Mouse (Mus musculus) embryonic facial prominence, embryonic 10.5 days (tissue): ENCODE measurements around the gene Cdr2. TPM values are rescaled to one million over a fixed set of nuclear protein-coding genes. Genes with fewer than 3 reads are reported as not detected.
"Not testable (repeated sequence)": the region's sequence is repeated elsewhere in the genome, so short reads cannot be mapped to it uniquely, and the experiment has no call there.

Experiments
- DNase-seq: peaks from one replicate; pipeline ENCODE4 v3.0.0-alpha.2; 2017; ENCODE audit warnings: low spot score
- H3K27ac ChIP-seq: fragments of 300-500 bp; sonication (generic); replicated peaks from 2 replicates; pipeline ENCODE4 v1.5.1; 2016; ENCODE audit warnings: mild to moderate bottlenecking
- H3K27me3 ChIP-seq: fragments of 300-500 bp; sonication (generic); replicated peaks from 2 replicates; pipeline ENCODE4 v1.6.1; 2016; ENCODE audit warnings: low read depth, mild to moderate bottlenecking; ENCODE audit not compliant: poor library complexity, severe bottlenecking
- H3K36me3 ChIP-seq: fragments of 300-500 bp; sonication (generic); replicated peaks from 2 replicates; pipeline ENCODE4 v1.6.1; 2016; ENCODE audit warnings: mild to moderate bottlenecking, moderate library complexity
- H3K4me1 ChIP-seq: fragments of 300-500 bp; sonication (generic); 2 replicates; pipeline ENCODE4 v1.6.1; 2016
- H3K4me3 ChIP-seq: fragments of 300-500 bp; sonication (generic); 2 replicates; pipeline ENCODE4 v1.5.1; 2016; ENCODE audit warnings: mild to moderate bottlenecking, moderate library complexity
- H3K9me3 ChIP-seq: fragments of 300-500 bp; sonication (generic); 2 replicates; pipeline ENCODE4 v1.6.1; 2016; ENCODE audit warnings: mild to moderate bottlenecking
- WGBS: fragments of 180-500 bp; shearing (Covaris S2); methylation state at CpG from one replicate; pipeline ENCODE4 v1.1.7; 2016; 5-methylcytosine and 5-hydroxymethylcytosine counted together
- polyA plus RNA-seq: library from polyadenylated mRNA; unstranded; fragments of >200 nt; fragmentation: Nextera tagmentation; extraction: Ambion mirVana; gene quantifications from 2 replicates; pipeline ENCODE4 v1.2.1, GENCODE M21; 2016

The Cdr2 gene
- polyA plus RNA-seq, 1 experiment from 2014 or later, result 11.5 TPM

- H3K27me3 ChIP-seq, result no peaks in the 10 kb centered on the region
- H3K36me3 ChIP-seq, result peaks cover 21% of the 10 kb centered on the region
- peaks cover 19% of the 10 kb centered on the region for H3K4me1 ChIP-seq
- no peaks in the 10 kb centered on the region for H3K9me3 ChIP-seq
- peak overlapping the region; percentile 93 for H3K27ac ChIP-seq
- WGBS, result 9% methylated on average over 10 of the region's 10 CpGs
- peak; percentile 65 for DNase-seq
- H3K4me3 ChIP-seq, result peak overlapping the region; percentile 94
These were observed 63.6 kb downstream of the Cdr2 start for GRCm38 (mm10) chr7:120918526-120918962.

- no peaks in the 10 kb centered on the region for H3K27me3 ChIP-seq
- peaks cover 13% of the 10 kb centered on the region for H3K36me3 ChIP-seq
- peak within 1 kb of the TSS; percentile 94 for H3K4me3 ChIP-seq
- WGBS, result under 1% methylated on average over 102 of the region's 102 CpGs
- DNase-seq, result peak; percentile 99
- H3K4me1 ChIP-seq, result peaks cover 19% of the 10 kb centered on the region
- no peaks in the 10 kb centered on the region for H3K9me3 ChIP-seq
- H3K27ac ChIP-seq, result peak within 1 kb of the TSS; percentile 93
These were observed 64.3 kb downstream of the Cdr2 start, which contains the start of gene Polr3e for GRCm38 (mm10) chr7:120917592-120918461. Gene Polr3e, plus strand, starts transcription at chr7:120917744.

GRCm38 (mm10) chr7:120917279-120917591 is 64.9 kb downstream of the Cdr2 start:
- no peak for DNase-seq
- Histone ChIP-seq H3K4me1 (peaks cover 19% of the 10 kb centered on the region), H3K27me3 (no peaks in the 10 kb centered on the region), H3K27ac (no peak overlapping the region), H3K9me3 (no peaks in the 10 kb centered on the region), H3K4me3 (peak overlapping the region; percentile 94), H3K36me3 (peaks cover 8% of the 10 kb centered on the region)
- 7% methylated on average over 12 of the region's 12 CpGs for WGBS

GRCm38 (mm10) chr7:120916262-120916875 is 65.7 kb downstream of the Cdr2 start:
- H3K9me3 ChIP-seq, result no peaks in the 10 kb centered on the region
- peaks cover 19% of the 10 kb centered on the region for H3K4me1 ChIP-seq
- no peaks in the 10 kb centered on the region for H3K27me3 ChIP-seq
- 23% methylated on average over 11 of the region's 11 CpGs for WGBS
- no peak overlapping the region for H3K27ac ChIP-seq
- peak overlapping the region; percentile 94 for H3K4me3 ChIP-seq
- no peaks in the 10 kb centered on the region for H3K36me3 ChIP-seq
- DNase-seq, result peak; percentile 27

- Histone ChIP-seq H3K9me3 (no peaks in the 10 kb centered on the region), H3K36me3 (no peaks in the 10 kb centered on the region), H3K4me1 (peaks cover 7% of the 10 kb centered on the region), H3K27me3 (no peaks in the 10 kb centered on the region), H3K27ac (no peak overlapping the region), H3K4me3 (no peak overlapping the region)
- 34% methylated on average over 1 of the region's 1 CpGs for WGBS
- no peak for DNase-seq
These were observed 68.8 kb downstream of the Cdr2 start for GRCm38 (mm10) chr7:120913332-120913731.

GRCm38 (mm10) chr7:120911268-120911667 is 70.8 kb downstream of the Cdr2 start:
- H3K9me3 ChIP-seq, H3K36me3 ChIP-seq, H3K27ac ChIP-seq, H3K4me1 ChIP-seq, H3K4me3 ChIP-seq, H3K27me3 ChIP-seq, DNase-seq: not testable (repeated sequence)
- 87% methylated on average over 6 of the region's 6 CpGs for WGBS

- not testable (repeated sequence) for H3K36me3 ChIP-seq, H3K4me1 ChIP-seq, H3K27ac ChIP-seq, DNase-seq, H3K27me3 ChIP-seq, H3K9me3 ChIP-seq, H3K4me3 ChIP-seq
- 71% methylated on average over 3 of the region's 3 CpGs for WGBS
These were observed 71.9 kb downstream of the Cdr2 start for GRCm38 (mm10) chr7:120910172-120910571.

Other genes with a start within 250 kb of the Cdr2 start
- gene Vwa3a, start 243.0 kb downstream of the Cdr2 start, polyA plus RNA-seq, result 0.07 and 0.47 TPM in 2 replicates
- gene Gm5737, start 169.9 kb downstream of the Cdr2 start, polyA plus RNA-seq, result not detected in 2 replicates
- gene Eef2k, start 139.5 kb downstream of the Cdr2 start, polyA plus RNA-seq, result 33.8 and 34.5 TPM in 2 replicates
- gene Polr3e, start 64.6 kb downstream of the Cdr2 start, polyA plus RNA-seq, result 42.9 and 44.8 TPM in 2 replicates
- gene Mfsd13b, start 197 bp upstream of the Cdr2 start, polyA plus RNA-seq, result 0.40 and 0.62 TPM in 2 replicates
- gene Mettl9, start 52.1 kb upstream of the Cdr2 start, polyA plus RNA-seq, result 182 and 187 TPM in 2 replicates
- gene Igsf6, start 92.3 kb upstream of the Cdr2 start, polyA plus RNA-seq, result 0.67 and 1.2 TPM in 2 replicates
- 0.05 and 0.13 TPM in 2 replicates for gene Otoa, start 99.3 kb upstream of the Cdr2 start, polyA plus RNA-seq